Mouse (Mus musculus): Measurements from ENCODE around the gene Pbx1.

GRCm38 (mm10) chr1:168296290-168296689, 135.8 kb downstream of the Pbx1 start:
- TF ChIP-seq CTCF (conservative IDR thresholded peaks at IDR 0.05; ENCODE audit: insufficient read depth, insufficient read length, low read depth, low read length) = no peak
- no peak for TF ChIP-seq POLR2A (IDR thresholded peaks at IDR 0.05; ENCODE audit: low read depth, low read length)
